ENCODE assay signal across 24 mouse cellular contexts in the genomic region with DNA sequence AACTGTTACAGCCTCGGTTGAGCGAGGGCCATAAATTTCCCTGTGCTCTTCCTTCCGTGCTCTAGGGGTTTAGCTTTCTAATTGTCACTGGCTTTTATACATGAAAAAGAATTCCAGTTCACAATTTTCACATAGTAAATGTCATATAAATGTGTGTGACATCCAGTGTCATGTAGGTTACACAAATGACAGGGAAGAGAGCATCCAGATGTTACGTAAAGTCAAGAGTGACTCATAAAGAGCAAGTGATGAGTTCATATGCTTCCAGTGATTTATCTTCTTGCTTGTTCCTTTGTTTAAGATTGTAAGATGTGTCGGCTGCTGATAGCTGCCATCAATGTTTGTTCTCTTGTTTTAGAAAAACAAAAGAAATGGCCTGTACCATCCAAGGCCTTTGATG.
A peak's percentile ranks its signal among the peaks of the same experiment; 100 is the strongest.
DNase-seq lines count a peak whose midpoint lies in the region; ATAC-seq and TF ChIP-seq lines count a peak whose summit lies in the region.
"Had no signal": no experiment of that assay in that cellular context is flagged by ENCODE, and none has a peak within 500 bp of the region (broad histone marks: within the 10 kb centered on the region; RNA-seq: fewer than 3 reads in every experiment).

No protein-coding gene starts in this region.

- no peak for TF ChIP-seq CTCF in kidney, postnatal 0 days (IDR thresholded peaks at IDR 0.05; ENCODE audit: low read depth)

- H3K27me3 ChIP-seq in kidney, embryonic 14.5 days (ENCODE audit: control insufficient read depth, insufficient read depth, low read length), result no peaks in the 10 kb centered on the region
- H3K27me3 ChIP-seq in kidney, postnatal 0 days (ENCODE audit: insufficient read depth, low read length), result no peaks in the 10 kb centered on the region
- H3K27me3 ChIP-seq in neural tube, embryonic 14.5 days (ENCODE audit: control insufficient read depth, insufficient read depth, low read length), result no peaks in the 10 kb centered on the region
- H3K27me3 ChIP-seq in neural tube, embryonic 15.5 days (replicated peaks), result no peaks in the 10 kb centered on the region
- H3K27me3 ChIP-seq: CH12.LX; embryonic facial prominence, embryonic 12.5 days; forebrain, embryonic 13.5 days; Patski had no signal

- no peaks in the 10 kb centered on the region for H3K4me1 ChIP-seq in kidney, embryonic 14.5 days (ENCODE audit: control insufficient read depth, insufficient read depth, low read length)
- no peaks in the 10 kb centered on the region for H3K4me1 ChIP-seq in kidney, postnatal 0 days (replicated peaks; ENCODE audit: insufficient read depth, low read length)
- H3K4me1 ChIP-seq in neural tube, embryonic 14.5 days (ENCODE audit: control insufficient read depth, insufficient read depth, low read length), result no peaks in the 10 kb centered on the region
- H3K4me1 ChIP-seq in neural tube, embryonic 15.5 days, result no peaks in the 10 kb centered on the region
- H3K4me1 ChIP-seq: embryonic facial prominence, embryonic 10.5 days; embryonic facial prominence, embryonic 12.5 days had no signal

- H3K9ac ChIP-seq in kidney, embryonic 14.5 days (ENCODE audit: low read depth, low read length), result no peak overlapping the region
- no peak overlapping the region for H3K9ac ChIP-seq in kidney, postnatal 0 days (ENCODE audit: low read depth, low read length)
- no peak overlapping the region for H3K9ac ChIP-seq in neural tube, embryonic 14.5 days (replicated peaks; ENCODE audit: low read depth, low read length)
- H3K9ac ChIP-seq in neural tube, embryonic 15.5 days (replicated peaks), result no peak overlapping the region
- H3K9ac ChIP-seq: embryonic facial prominence, embryonic 12.5 days; forebrain, embryonic 13.5 days had no signal

- no peak overlapping the region for H3K27ac ChIP-seq in kidney, embryonic 14.5 days (ENCODE audit: low read depth, low read length)
- H3K27ac ChIP-seq in kidney, postnatal 0 days, result no peak overlapping the region
- no peak overlapping the region for H3K27ac ChIP-seq in neural tube, embryonic 14.5 days (ENCODE audit: low read depth, low read length)
- H3K27ac ChIP-seq in neural tube, embryonic 15.5 days (replicated peaks), result no peak overlapping the region
- H3K27ac ChIP-seq: embryonic facial prominence, embryonic 10.5 days; embryonic facial prominence, embryonic 12.5 days; forebrain, embryonic 13.5 days had no signal

- no peak for DNase-seq in kidney, adult 11 months
- DNase-seq in kidney, postnatal 0 days (ENCODE audit: low spot score), result peak; percentile 59
- DNase-seq in kidney, postnatal 25 days, result no peak
- no peak for DNase-seq in testis, postnatal 10 days (ENCODE audit: low spot score)
- DNase-seq: adrenal gland, adult 8-10 months; adrenal gland, postnatal 14 days; adrenal gland, postnatal 36 days; B cell, adult 2 months; cerebellum, adult 11-12 months; cerebellum, adult 2 months; cerebellum, adult 9-10 months; cerebellum, postnatal 10 days; cerebellum, postnatal 25 days had no signal

- H3K4me3 ChIP-seq in kidney, embryonic 14.5 days (ENCODE audit: low read length), result no peak overlapping the region
- no peak overlapping the region for H3K4me3 ChIP-seq in kidney, postnatal 0 days (replicated peaks; ENCODE audit: low read depth, low read length)
- no peak overlapping the region for H3K4me3 ChIP-seq in neural tube, embryonic 14.5 days (ENCODE audit: low read depth, low read length)
- H3K4me3 ChIP-seq in neural tube, embryonic 15.5 days (replicated peaks), result no peak overlapping the region
- H3K4me3 ChIP-seq: embryonic facial prominence, embryonic 10.5 days; embryonic facial prominence, embryonic 12.5 days; forebrain, embryonic 13.5 days had no signal

- no peak overlapping the region for H3K4me2 ChIP-seq in kidney, embryonic 14.5 days (replicated peaks; ENCODE audit: low read depth, low read length)
- H3K4me2 ChIP-seq in kidney, postnatal 0 days (ENCODE audit: low read length), result no peak overlapping the region
- no peak overlapping the region for H3K4me2 ChIP-seq in neural tube, embryonic 14.5 days (ENCODE audit: low read depth, low read length)
- no peak overlapping the region for H3K4me2 ChIP-seq in neural tube, embryonic 15.5 days
- H3K4me2 ChIP-seq: embryonic facial prominence, embryonic 12.5 days; forebrain, embryonic 13.5 days had no signal

- peak; percentile 47; the same call in 1 of the 2 replicates for ATAC-seq in kidney, embryonic 14.5 days (ENCODE audit: low FRiP score, low TSS enrichment)
- peak; percentile 65; the same call in 1 of the 2 replicates for ATAC-seq in kidney, postnatal 0 days (replicated peaks; ENCODE audit: low FRiP score, low read depth)
- ATAC-seq in neural tube, embryonic 14.5 days (ENCODE audit: low read depth), result peak; percentile 34; the same call in 1 of the 2 replicates
- no peak for ATAC-seq in neural tube, embryonic 15.5 days (ENCODE audit: low FRiP score)
- ATAC-seq: activated CD4-positive, CD25-positive, alpha-beta regulatory T cell, adult 4 months; CD4-positive, CD25-positive, alpha-beta regulatory T cell, adult 4 months; forebrain, embryonic 13.5 days; Patski had no signal

- no peaks in the 10 kb centered on the region; the same call in 1 of the 2 replicates for H3K9me3 ChIP-seq in kidney, embryonic 14.5 days (ENCODE audit: control insufficient read depth, low read length)
- H3K9me3 ChIP-seq in kidney, postnatal 0 days (replicated peaks; ENCODE audit: low read length), result no peaks in the 10 kb centered on the region
- no peaks in the 10 kb centered on the region for H3K9me3 ChIP-seq in neural tube, embryonic 14.5 days (ENCODE audit: control insufficient read depth, low read length)
- H3K9me3 ChIP-seq in neural tube, embryonic 15.5 days (replicated peaks), result peaks cover 7% of the 10 kb centered on the region
- H3K9me3 ChIP-seq: embryonic facial prominence, embryonic 10.5 days; embryonic facial prominence, embryonic 12.5 days; G1E had no signal

- H3K36me3 ChIP-seq in kidney, embryonic 14.5 days (ENCODE audit: control insufficient read depth, insufficient read depth, low read length), result peaks cover 13% of the 10 kb centered on the region
- H3K36me3 ChIP-seq in kidney, postnatal 0 days (ENCODE audit: insufficient read depth, low read length), result no peaks in the 10 kb centered on the region
- H3K36me3 ChIP-seq in neural tube, embryonic 14.5 days (ENCODE audit: control insufficient read depth, insufficient read depth, low read length), result no peaks in the 10 kb centered on the region
- no peaks in the 10 kb centered on the region for H3K36me3 ChIP-seq in neural tube, embryonic 15.5 days
- H3K36me3 ChIP-seq: G1E had no signal

- 35% methylated on average over 5 of the region's 5 CpGs for WGBS in kidney, embryonic 14.5 days
- WGBS in kidney, postnatal 0 days, result 34% methylated on average over 5 of the region's 5 CpGs
- WGBS in neural tube, embryonic 14.5 days, result 35% methylated on average over 5 of the region's 5 CpGs
- 38% methylated on average over 5 of the region's 5 CpGs for WGBS in neural tube, embryonic 15.5 days
